Mouse (Mus musculus): ENCODE data around the gene Cmtm5. TPM values are rescaled to one million over a fixed set of nuclear protein-coding genes. Genes with fewer than 3 reads are reported as not detected.

Cmtm5 gene
- total RNA-seq, 2 experiments from 2014 or later: 77.1 to 86.1 TPM

Small RNAs within 50 kb of the gene (microRNA-seq; reads per million reads assigned to microRNA genes)
- gene Mir208a: 0.99 to 4.9 reads per million in 2 experiments
- 0 to 3.1 reads per million in 2 experiments for gene Mir208b

Other genes with a start within 250 kb of the Cmtm5 start
- 100 to 1,000 TPM; 196 to 207 TPM for gene Acin1, start 249.3 kb upstream of the Cmtm5 start, total RNA-seq (2021)
- not detected for gene Gm29776, start 237.4 kb upstream of the Cmtm5 start, total RNA-seq (2021)
- not detected for gene Cebpe, start 224.1 kb upstream of the Cmtm5 start, total RNA-seq (2021)
- 10 to 100 TPM; 52.3 to 53.1 TPM for gene Slc7a8, start 154.3 kb upstream of the Cmtm5 start, total RNA-seq (2021)
- not detected for gene Rnf212b, start 122.1 kb upstream of the Cmtm5 start, total RNA-seq (2021)
- gene Homez, start 65.3 kb upstream of the Cmtm5 start, total RNA-seq (2021): 10 to 100 TPM; 22.7 to 22.8 TPM
- 10 to 100 TPM; 19.3 to 19.7 TPM for gene Ppp1r3e, start 58.7 kb upstream of the Cmtm5 start, total RNA-seq (2021)
- gene Bcl2l2, start 52.9 kb upstream of the Cmtm5 start, total RNA-seq (2021): 100 to 1,000 TPM; 121 to 124 TPM
- gene Gm20521, start 52.8 kb upstream of the Cmtm5 start, total RNA-seq (2021): 1 to 10 TPM in 1 of 2 experiments, under 1 TPM in 1; 0.45 to 7.3 TPM
- 100 to 1,000 TPM; 227 to 252 TPM for gene Pabpn1, start 43.8 kb upstream of the Cmtm5 start, total RNA-seq (2021)
- gene Slc22a17, start 23.1 kb upstream of the Cmtm5 start, total RNA-seq (2021): 100 to 1,000 TPM; 691 to 697 TPM
- 10 to 100 TPM in 1 of 2 experiments, 1 to 10 TPM in 1; 9.9 to 10.5 TPM for gene Efs, start 10.1 kb upstream of the Cmtm5 start, total RNA-seq (2021)
- gene Il25, start 3.6 kb upstream of the Cmtm5 start, total RNA-seq (2021): not detected
- 1 to 10 TPM; 3.7 to 5.0 TPM for gene Myh6, start 30.7 kb downstream of the Cmtm5 start, total RNA-seq (2021)
- gene Gm17428, start 40.7 kb downstream of the Cmtm5 start, total RNA-seq (2021): not detected
- 10 to 100 TPM; 10.1 to 14.4 TPM for gene Myh7, start 58.4 kb downstream of the Cmtm5 start, total RNA-seq (2021)
- gene Ngdn, start 79.2 kb downstream of the Cmtm5 start, total RNA-seq (2021): 10 to 100 TPM; 30.2 to 32.7 TPM
- gene Zfhx2, start 156.1 kb downstream of the Cmtm5 start, total RNA-seq (2021): 10 to 100 TPM; 52.9 to 58.5 TPM
- 10 to 100 TPM; 17.8 to 18.3 TPM for gene Thtpa, start 158.5 kb downstream of the Cmtm5 start, total RNA-seq (2021)
- 10 to 100 TPM; 11.3 to 14.9 TPM for gene Ap1g2, start 170.3 kb downstream of the Cmtm5 start, total RNA-seq (2021)
- gene Jph4, start 180.7 kb downstream of the Cmtm5 start, total RNA-seq (2021): 100 to 1,000 TPM; 423 to 433 TPM